Mouse (Mus musculus) layer of hippocampus, postnatal 25 days (tissue): ENCODE data around the gene Triobp. TPM values are rescaled to one million over a fixed set of nuclear protein-coding genes. Genes with fewer than 3 reads are reported as not detected.

Source experiments
- DNase-seq, 2 experiments: peaks; one replicate each; pipeline ENCODE4 v3.0.0; 2022; ENCODE audit warnings: mixed read lengths in 2 of 2, low spot score in 1 of 2; ENCODE audit errors: extremely low spot score in 1 of 2
- total RNA-seq, 2 experiments: library from RNA; stranded (reverse); gene quantifications; 2 replicates each; pipeline ENCODE4 v1.2.3; 2021

Triobp gene
- total RNA-seq, 2 experiments from 2014 or later: 14.0 to 16.0 TPM

- no peak for DNase-seq
These were observed 12.0 kb downstream of the Triobp start for GRCm38 (mm10) chr15:78959537-78959936.

- DNase-seq: no peak
These were observed 12.6 kb downstream of the Triobp start for GRCm38 (mm10) chr15:78960088-78960487.

GRCm38 (mm10) chr15:78962885-78963284 lies 15.4 kb downstream of the Triobp start:
- DNase-seq: no peak

GRCm38 (mm10) chr15:78971626-78972025 lies 24.1 kb downstream of the Triobp start:
- no peak for DNase-seq

DNA sequence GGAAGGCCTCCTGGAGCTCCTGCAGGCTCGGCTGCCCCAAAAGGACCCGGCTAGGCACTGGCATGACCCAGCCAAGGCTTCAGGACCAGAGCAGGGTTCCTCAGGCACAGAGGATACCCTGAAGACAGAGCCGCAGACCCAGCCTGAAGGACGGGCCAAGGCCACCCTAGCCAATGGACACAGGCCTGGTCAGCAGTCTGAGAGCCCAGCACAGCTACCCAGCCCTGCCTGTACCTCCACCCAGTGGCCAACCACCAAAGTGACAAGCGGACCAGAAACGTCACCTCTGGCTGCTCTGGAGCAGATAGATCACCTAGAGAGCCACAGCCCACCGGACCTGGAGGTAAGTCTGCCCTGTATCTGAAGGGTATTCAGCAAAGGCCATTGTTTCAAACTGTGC lies 26.4 kb downstream of the Triobp start:
- DNase-seq: no peak

GRCm38 (mm10) chr15:78977676-78978159 lies 30.2 kb downstream of the Triobp start:
- DNase-seq: no peak

GRCm38 (mm10) chr15:78978875-78979274 lies 31.4 kb downstream of the Triobp start:
- DNase-seq: no peak

DNA sequence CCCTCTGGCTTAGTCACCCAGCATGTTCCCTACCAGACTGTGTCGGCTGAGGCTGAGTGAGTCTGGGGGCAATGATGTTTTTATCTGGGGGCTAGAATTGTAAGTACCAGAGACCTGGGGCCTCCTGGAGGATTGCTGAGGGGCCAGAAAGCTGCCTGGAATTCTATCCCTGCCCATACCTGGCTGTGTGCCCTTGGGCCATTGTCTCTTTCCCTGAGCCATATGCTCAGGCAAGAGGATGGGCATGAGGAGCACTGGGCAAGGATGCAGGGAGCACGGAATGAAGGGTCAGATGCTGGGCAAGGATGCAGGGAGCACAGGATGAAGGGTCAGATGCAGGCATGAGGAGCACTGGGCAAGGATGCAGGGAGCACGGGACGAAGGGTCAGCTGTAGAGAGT lies 32.6 kb downstream of the Triobp start:
- no peak for DNase-seq

DNA sequence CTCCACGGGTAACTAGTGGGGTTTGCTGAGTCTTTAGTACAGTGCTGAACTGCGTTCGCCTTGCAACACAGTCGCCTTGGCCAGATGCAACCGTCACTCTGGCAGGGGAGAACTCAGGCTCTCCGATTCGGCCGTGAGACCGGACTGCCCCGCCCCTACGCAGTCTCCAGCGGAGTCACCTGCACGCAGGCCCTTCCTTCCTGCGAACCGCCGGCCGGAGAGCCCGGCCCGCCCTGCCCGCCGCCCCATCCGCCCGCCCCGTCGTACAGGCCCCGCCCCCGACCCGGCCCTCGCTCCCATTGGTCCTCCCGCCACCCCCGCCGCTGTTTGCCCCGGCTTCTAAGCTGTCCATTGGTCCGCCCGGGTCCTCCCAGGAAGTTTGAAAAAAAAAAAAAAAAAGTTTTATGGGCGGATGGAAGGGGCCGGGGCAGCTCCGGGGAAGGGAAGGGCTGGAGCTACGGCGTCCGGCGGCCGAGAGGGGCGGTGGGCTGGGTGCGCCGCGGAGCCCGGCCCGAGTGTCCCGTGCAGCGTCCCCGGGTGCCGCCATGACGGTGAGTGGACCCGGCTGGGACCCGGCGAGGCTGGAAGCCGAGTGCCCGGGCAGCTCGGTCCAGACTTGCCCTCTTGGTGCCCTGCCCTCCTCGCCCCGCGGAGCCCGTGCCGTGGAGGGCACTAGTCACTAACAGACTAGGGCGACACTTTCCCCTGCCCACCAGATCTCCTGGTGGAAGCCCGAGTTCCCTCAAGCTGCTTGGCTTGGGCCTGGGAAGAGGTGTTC lies 35.3 kb downstream of the Triobp start:
- DNase-seq: peak in 1 of 2 experiments; percentile 43

DNA sequence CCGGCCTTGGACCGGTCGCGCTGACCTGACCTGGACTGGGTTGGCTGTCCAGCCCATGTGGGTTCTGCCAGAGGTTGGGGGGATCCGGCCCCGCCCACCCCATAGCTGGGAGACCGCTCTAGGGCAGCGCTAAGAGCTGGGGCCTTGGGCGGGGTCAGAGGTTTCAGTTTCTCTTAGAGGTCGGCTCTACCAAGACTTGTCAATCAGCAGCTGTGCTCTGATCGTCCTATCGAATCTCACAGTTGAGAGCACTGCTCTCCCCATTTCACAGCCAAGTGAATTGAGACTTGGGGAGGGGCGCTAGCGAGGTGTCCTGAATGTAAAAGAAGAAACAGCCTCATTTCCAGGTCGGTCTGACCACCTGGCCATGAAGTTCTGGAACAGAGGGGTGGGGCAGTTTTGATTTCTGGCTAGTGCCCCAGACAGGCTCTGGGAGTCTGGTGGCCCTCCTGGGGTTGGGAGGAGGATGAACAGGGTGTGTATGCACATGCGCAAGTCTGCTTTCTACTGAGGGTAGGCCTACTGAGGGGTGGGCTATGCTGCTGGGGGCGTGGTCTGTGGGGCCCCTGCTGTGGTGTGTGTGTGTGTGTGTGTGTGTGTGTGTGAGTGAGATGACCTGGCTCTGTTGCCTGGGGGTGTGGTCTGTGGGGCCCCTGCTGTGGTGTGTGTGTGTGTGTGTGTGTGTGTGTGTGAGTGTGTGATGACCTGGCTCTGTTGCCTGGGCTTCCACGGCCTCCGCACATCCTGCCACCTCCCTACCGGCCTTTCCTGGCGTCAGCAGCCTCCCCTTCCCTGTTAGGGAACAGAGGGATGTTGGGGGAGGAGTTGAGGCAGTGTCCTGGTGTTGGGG lies 36.1 kb downstream of the Triobp start:
- no peak for DNase-seq

GRCm38 (mm10) chr15:78984286-78984778 lies 36.8 kb downstream of the Triobp start:
- no peak for DNase-seq

DNA sequence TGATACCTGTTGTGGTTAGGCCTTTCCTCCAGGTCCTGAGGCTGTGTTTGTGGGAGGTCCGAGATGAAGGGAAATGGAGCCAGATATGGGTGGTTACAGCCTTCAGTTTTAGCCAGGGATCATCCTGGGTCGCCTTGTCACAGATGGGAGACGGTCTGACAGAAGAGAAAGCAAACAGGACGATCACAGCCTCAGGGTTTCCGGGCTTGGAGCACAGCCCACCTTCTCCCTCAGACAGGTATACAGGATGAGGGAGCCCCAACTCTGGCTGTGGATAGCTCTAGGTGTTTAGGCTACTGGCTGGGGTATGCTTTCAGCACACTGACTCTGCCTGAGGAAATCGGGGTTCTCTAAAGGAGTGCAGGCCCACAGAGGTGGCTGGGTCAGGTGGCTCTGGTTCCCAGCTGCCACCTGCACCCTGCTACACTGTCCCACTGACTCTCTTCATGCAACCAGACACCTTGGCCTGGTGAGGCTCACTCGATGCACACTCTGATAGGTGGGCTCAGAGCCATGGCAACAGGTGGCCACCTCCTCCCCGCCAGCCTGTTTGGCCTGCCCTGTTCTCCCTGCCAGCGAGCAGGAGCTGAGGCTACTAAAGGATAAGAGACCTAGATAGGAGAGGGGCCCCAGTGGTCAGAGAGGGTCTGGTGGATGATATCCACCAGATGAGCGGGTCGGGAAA lies 39.2 kb downstream of the Triobp start:
- DNase-seq: no peak

- DNase-seq: peak; percentile 73 to 75
These were observed 41.0 kb downstream of the Triobp start for GRCm38 (mm10) chr15:78988499-78988971.

DNA sequence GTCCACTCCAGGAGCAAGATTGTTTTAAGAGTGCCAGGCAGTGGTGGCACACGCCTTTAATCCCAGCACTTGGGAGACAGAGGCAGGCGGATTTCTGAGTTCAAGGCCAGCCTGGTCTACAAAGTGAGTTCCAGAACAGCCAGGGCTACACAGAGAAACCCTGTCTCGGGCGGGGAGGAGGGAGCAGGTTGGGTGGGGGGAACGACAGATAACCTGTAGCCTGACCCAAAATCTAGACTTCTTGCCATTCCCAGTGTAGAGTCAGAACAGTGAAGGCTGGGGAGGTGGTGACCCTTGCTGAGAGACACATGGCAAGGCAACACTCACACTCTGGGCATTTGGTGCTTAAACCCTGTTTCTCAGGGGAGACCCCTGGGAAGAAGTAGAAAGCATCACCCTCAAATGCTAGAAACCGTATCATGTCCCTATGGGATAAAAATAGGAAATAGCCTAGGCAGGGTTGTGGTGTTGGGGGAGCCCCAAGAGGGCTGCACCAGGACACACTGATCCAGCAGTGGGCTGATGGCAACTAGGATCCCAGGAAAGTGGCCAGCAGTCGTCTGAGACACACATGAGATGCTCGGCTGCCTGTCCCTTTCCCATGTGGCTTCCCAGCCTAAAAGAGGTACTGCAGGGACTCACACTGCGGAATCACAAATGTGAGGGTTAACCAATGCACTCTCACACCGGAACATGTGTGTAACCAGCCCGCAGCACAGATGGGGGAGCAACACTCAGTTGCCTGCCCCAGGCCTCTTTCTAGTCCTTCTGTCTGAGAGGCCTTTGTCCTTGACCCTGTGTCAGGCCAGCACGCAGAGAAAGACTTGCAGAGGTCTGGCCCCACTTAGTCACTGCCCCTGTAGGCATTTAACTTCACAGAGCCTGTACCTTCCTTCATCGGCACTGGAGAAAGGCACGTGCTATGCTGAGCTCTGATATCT lies 41.9 kb downstream of the Triobp start:
- no peak for DNase-seq

GRCm38 (mm10) chr15:78990093-78990463 lies 42.6 kb downstream of the Triobp start:
- DNase-seq: no peak

GRCm38 (mm10) chr15:78990970-78991525 lies 43.5 kb downstream of the Triobp start:
- no peak for DNase-seq

DNA sequence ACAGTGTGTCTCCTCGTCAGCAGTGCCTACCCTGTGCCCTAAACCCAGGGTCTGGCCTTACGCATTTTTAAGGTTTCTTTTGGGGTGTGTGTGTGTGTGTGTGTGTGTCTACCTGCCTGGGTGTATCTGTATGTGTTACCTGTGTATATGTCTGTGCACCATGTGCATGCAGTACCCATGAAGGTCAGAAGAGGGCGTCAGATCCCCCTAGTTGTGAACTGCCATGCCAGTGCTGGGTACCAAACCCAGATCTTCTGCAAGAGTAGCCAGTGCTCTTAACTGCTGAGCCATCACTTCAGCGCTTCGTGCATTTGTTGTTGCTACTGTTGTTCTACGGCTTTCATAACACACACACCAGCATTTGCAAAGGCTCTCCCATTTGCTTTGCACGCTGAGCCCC lies 44.7 kb downstream of the Triobp start:
- no peak for DNase-seq

- DNase-seq: no peak
These were observed 45.4 kb downstream of the Triobp start for GRCm38 (mm10) chr15:78992925-78993324.

DNA sequence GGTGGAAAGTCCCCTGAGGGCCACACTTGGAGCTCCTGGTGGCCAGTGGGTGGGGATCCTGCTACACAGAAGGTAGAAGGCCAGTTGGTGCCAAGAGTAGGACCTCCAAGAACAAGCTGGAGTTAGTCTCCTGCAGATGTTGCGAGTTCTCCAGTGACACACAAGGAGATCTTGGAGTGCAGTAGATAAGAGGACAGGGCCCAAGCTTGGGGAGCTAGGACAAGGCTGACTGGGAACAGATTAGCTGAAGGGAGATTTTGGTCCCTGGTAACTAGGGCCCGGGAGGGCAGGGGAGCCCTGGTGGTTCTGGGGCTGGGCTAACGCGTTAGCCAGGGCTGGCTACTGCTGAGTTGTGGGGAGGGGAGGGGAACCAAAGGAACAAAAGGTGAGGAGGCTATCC lies 48.4 kb downstream of the Triobp start:
- DNase-seq: no peak
